Mouse (Mus musculus): Measurements from ENCODE around the gene Ncmap.
"Not testable (repeated sequence)": the region's sequence is repeated elsewhere in the genome, so short reads cannot be mapped to it uniquely, and the experiment has no call there.

Ncmap gene

GRCm38 (mm10) chr4:135401881-135402280 lies 3.9 kb upstream of the Ncmap start:
- no peak for DNase-seq (ENCODE audit: low spot score in 2 of 2)

DNA sequence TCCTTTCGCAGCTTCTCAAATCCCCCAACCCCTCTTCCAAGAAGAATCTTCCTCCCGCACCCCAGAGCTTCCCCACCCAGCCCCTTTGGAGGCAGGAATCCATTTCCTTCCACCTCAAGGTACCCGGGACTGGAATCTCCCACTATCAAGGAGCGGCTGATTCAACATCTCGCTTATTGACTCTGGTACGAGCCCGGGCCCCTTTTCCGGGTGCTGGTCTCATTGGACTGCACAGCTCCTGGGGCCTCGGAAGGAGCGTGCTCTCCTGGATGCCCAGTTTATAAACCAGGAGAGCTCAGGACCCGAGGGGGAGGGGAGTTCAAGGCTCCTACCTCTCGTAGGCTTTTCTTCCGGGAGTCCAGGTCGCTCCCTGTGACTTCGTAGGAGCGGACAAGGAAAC lies 476 bp downstream of the Ncmap start:
- no peak for DNase-seq (ENCODE audit: low spot score in 2 of 2)

GRCm38 (mm10) chr4:135396303-135396702 lies 1.7 kb downstream of the Ncmap start:
- no peak for DNase-seq (ENCODE audit: low spot score in 2 of 2)

- no peak for DNase-seq (ENCODE audit: low spot score in 2 of 2)
These were observed 2.7 kb downstream of the Ncmap start for GRCm38 (mm10) chr4:135395375-135395774.

GRCm38 (mm10) chr4:135394666-135395065 lies 3.4 kb downstream of the Ncmap start:
- DNase-seq (ENCODE audit: low spot score in 2 of 2): no peak

GRCm38 (mm10) chr4:135393381-135393780 lies 4.6 kb downstream of the Ncmap start:
- DNase-seq (ENCODE audit: low spot score in 2 of 2): no peak

DNA sequence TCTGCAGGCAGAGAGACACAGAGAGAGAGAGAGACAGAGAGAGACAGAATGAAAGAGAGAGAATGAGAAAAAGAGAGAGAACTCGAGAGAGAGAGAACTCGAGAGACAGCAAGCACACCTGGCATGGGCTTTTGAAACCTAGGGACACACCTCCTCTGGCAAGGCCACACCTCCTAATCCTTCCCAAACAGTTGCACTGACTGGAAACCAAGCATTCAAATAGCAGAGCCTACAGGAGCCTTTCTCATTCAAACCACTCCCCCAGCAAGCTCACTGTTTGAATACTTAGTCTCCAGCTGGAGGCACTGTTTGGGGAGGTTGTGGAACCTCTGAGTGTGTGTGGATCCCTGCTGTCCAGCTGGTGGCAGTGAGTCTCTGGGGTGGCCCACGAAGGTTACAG lies 5.2 kb downstream of the Ncmap start:
- DNase-seq (ENCODE audit: low spot score in 2 of 2): no peak

GRCm38 (mm10) chr4:135391014-135391413 lies 7.0 kb downstream of the Ncmap start:
- no peak for DNase-seq (ENCODE audit: low spot score in 2 of 2)

- no peak for DNase-seq (ENCODE audit: low spot score in 2 of 2)
These were observed 12.4 kb downstream of the Ncmap start for GRCm38 (mm10) chr4:135385614-135386013.

- DNase-seq (ENCODE audit: low spot score in 2 of 2): peak; percentile 17 to 47
These were observed 15.7 kb downstream of the Ncmap start for GRCm38 (mm10) chr4:135382316-135382715.

DNA sequence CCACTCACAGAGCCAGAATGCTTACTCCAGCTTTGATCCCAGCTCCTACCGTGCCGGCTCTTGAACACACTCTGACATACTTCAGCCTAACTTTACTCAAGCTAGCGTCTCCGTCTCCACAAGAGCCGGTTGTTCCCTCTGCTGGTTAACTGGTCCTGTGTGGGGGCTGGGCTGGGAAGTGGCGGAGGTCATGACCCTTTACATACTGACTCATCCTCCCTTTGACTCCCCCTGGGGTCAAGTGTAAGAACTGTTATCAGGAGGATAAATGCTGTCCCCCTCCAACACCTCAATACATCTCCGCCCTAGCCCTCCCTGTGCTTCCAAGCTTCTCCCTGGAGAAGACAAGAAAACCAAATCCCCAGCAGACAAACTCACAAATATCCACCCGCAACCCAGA lies 16.7 kb downstream of the Ncmap start:
- DNase-seq (ENCODE audit: low spot score in 2 of 2): no peak

DNA sequence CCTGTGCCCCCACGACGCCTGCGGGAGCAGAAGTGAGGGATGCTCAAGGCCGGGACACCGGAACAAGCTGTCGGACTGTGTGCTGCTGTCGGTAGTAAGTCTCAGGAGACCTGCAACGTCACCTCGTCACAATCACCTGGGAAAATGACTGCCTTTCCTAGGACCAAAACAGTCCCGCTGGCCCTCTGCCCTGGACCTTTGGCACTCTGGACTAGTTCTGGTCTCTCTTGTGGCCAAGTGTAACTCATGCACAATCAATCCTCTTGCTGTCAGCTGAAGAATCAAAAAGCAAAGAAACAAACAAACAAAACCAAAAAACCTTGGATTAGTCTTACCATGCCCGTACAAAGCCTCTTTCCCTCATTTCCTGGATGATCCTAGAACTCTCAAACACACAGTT lies 20.8 kb downstream of the Ncmap start:
- no peak for DNase-seq (ENCODE audit: low spot score in 2 of 2)

DNA sequence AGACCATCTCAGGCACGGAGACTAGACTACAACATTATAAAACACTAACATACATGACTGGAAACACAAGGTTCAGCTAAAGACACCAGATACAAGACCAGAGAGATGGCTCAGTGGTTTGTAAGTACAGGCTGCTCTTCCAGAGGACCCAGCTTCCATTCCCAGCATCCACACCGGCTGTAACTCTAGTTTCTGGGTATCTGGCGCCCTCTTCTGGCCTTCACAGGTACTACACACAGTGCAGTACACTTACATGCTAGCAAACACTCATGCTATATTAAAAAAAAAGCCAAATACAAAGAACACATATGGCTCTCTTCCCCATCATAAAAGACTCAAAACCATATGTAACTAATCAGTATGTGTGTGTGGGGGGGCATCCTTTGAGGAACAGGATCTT lies 22.6 kb downstream of the Ncmap start:
- DNase-seq (ENCODE audit: low spot score in 2 of 2): no peak

- no peak for DNase-seq (ENCODE audit: low spot score in 2 of 2)
These were observed 24.7 kb downstream of the Ncmap start for GRCm38 (mm10) chr4:135373299-135373698.

DNA sequence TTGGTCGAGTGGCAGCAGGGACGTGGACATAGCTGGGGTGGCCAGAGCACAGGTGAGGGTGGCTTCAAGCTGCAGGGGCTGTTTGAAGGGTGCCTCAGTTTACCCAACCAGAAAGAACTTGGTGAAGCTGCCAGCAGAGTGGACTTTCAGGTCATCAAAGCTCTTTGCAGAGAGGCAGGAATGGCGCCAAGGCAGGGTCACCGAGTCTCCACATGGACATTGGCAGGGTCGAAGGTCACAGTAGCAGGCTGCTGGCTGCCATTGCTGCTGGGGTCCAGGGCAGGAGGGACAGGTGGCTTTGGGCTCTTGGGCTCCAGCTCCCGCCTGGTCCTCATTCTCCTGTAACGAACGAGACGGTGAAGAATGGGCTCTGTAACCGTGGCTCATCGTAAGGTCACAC lies 27.7 kb downstream of the Ncmap start:
- DNase-seq (ENCODE audit: low spot score in 2 of 2): no peak

GRCm38 (mm10) chr4:135362828-135363227 lies 35.2 kb downstream of the Ncmap start:
- no peak for DNase-seq (ENCODE audit: low spot score in 2 of 2)

DNA sequence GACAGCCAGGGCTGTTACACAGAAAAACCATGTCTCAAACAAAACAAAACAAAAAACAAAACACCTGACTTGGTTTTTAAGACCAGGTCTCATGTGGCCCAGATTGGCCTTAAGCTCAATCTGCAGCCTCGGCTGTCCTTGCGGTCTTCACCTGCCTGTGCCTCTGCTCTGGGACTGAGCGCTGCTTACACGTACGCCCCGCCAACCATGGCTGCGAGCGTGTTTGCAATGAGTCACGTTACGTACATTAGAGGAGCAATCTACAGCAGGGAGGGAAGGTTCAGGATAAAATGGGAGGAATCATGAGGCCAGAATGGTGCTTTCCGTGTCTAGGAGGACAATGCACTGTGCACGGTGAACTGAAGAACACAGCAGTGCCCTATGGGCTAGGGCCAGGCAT lies 36.3 kb downstream of the Ncmap start:
- DNase-seq (ENCODE audit: low spot score in 2 of 2): no peak

DNA sequence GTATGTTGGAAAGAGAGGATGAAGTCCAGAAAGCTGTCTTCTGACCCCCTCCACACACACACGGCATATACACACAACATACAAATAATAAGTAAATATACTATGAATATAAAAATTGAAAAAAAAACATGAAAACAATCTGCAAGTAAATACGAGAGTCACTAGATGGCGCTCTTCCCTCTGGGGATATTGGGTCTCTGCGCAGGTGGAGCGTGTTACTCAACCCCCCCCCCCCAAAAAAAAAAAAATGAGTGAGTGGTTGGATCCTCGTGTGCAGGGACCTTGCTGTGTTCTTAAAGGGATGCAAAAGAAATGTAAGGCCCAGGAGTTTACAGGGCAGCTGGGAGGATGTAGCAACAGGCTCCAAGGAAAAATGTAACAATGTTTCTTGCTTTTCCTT lies 39.3 kb downstream of the Ncmap start:
- DNase-seq (ENCODE audit: low spot score in 2 of 2): peak in 1 of 2 experiments; percentile 17

DNA sequence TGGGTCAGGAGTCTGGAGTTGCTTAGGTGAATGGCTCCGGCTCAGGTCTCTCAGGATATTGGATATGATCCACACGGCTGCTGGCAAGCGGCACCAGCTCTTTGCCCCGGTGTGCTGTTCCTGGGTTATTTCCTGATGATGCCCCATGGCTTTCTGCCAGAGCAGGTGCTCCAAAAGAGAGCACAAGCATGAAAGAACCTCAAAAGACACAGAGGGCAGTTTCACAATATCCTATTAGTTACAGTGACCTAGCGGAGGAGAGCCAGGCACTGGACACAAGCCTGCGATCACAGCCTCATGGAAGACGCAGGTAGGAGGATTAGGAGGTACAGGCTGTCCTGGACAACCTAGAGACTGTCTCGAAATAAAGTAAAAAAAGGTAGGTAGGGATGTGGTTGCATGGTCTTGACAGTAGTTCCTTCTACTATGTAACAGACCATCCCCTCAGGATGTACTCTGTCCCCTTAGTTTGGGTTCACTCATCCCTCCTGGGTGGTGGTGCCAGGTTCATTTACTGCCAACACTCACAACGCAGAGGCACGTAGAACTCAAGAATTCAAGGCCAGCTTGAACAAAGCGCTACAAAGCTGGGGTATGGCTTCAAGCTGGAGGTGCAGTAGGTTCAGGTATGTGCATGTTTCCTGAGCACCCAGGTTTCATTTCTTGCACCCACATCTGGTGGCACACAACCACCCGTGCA lies 40.7 kb downstream of the Ncmap start:
- DNase-seq (ENCODE audit: low spot score in 2 of 2): no peak

DNA sequence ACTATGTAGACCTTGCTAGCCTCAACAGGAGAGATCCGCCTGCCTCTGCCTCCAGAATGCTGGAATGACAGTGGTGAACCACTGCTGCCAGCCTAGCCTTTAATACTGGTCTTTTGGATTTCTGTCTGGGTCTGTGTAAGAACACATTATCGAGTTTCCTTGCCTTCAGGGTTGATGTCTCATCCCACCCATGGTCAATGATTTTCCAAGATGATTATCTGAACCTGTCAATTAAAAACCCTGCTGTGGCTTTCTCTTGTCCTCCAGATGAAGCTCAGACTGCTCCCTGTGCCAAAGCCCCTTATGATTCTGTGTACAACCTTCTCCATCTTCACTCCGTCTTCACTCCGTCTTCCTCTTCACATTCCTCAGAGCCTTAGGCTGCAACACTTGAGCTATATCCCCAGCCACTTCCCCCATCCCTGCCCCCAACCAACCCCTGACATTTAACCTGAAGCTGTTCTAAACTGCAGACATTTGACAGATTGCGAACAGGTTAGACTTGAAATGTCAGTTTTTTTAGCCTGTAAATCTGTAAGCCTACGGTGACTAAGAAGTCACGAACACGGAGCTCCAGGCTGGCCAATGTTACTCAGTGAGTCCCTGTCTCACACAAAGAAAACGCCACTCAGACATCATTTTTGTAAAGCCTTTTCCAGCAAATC lies 42.0 kb downstream of the Ncmap start:
- DNase-seq (ENCODE audit: low spot score in 2 of 2): no peak

- not testable (repeated sequence) for DNase-seq (ENCODE audit: low spot score in 2 of 2)
These were observed 43.3 kb downstream of the Ncmap start for GRCm38 (mm10) chr4:135354751-135355150.

DNA sequence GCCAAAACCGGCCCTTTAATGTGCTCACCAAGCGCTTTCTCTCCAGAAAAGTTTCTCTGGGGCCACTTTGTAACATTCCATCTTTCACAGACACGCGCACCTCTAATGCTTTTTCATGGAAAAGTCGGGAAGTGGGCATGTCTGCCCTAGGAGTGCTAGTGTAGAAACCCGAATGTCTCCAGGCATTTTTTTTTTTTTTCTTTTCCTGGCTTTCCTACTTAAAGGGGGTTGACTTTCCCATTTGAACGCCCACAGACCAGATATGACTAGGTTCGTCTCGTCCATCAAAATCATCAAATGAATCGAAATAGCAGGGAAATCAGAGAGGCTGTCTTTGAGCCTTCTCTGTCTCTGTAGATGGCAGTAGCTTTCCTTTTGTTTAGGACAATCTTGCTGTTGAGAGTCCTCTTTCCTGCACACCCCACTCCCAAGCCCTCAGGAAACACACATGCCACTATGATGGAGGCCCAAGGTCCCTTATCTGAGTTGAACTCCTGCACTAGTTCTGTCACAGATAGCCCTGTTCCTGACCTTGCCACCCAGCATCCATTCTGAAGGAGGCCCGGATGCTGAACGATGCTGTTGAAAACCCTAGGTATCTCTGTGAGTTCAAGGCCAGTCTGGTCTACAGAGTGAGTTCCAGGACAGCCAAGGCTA lies 44.1 kb downstream of the Ncmap start:
- DNase-seq (ENCODE audit: low spot score in 2 of 2): peak in 1 of 2 experiments; percentile 9

Measured in heart, adult 9 months (tissue).